ENCODE assay signal across 19 mouse cellular contexts in the genomic region with DNA sequence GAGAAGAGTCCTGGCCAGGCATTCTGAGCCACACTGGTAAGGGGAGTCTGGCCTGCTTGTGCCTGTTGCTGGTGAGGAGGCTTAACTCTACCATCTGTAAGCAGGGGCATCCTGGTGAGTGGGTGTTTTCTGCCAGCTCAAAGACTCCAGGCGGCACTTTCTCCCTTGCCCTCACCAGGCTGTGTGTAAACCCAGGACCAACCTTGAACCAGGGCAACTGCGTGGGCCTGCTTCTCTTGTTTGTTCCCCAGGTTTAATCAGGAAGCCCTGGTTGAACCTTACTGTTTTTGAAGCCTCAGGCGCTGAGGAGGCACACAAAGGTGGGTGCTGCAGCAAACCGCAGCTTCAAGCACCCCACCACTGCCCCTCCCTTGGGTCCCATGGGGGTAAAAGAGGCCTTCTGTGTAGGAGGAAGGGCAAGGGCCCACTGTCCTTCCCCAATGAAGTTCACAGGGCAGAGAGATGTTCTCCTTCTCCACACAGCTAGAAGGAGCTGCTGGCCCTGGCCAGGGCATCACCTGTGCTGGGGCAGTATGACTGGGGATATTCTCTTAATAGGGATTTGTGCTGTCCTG. TPM values are rescaled to one million over a fixed set of nuclear protein-coding genes. Genes with fewer than 3 reads are reported as not detected.
DNase-seq lines count a peak whose midpoint lies in the region; ATAC-seq and TF ChIP-seq lines count a peak whose summit lies in the region.
"Had no signal": no experiment of that assay in that cellular context is flagged by ENCODE, and none has a peak within 500 bp of the region (broad histone marks: within the 10 kb centered on the region; RNA-seq: fewer than 3 reads in every experiment).

No protein-coding gene starts in this region.

- H3K4me1 ChIP-seq in kidney, adult 2 months (ENCODE audit: control insufficient read depth, insufficient read depth, low read length), result peaks cover 46% of the 10 kb centered on the region
- H3K4me1 ChIP-seq in kidney, embryonic 16.5 days (ENCODE audit: insufficient read depth, low read length), result peaks cover 39% of the 10 kb centered on the region
- peaks cover 77% of the 10 kb centered on the region for H3K4me1 ChIP-seq in liver, postnatal 0 days (ENCODE audit: insufficient read depth)

- WGBS in kidney, adult 2 months, result 73% methylated on average over 4 of the region's 4 CpGs
- 92% methylated on average over 4 of the region's 4 CpGs for WGBS in kidney, embryonic 16.5 days
- 66% methylated on average over 4 of the region's 4 CpGs for WGBS in liver, postnatal 0 days (ENCODE audit: insufficient replicate concordance)

- ATAC-seq in kidney, embryonic 16.5 days (ENCODE audit: low FRiP score, low TSS enrichment), result no peak
- ATAC-seq in liver, postnatal 0 days, result no peak
- ATAC-seq: activated CD4-positive, CD25-positive, alpha-beta regulatory T cell, adult 4 months; midbrain, embryonic 13.5 days had no signal

- no peak overlapping the region for H3K4me2 ChIP-seq in kidney, embryonic 16.5 days (replicated peaks; ENCODE audit: low read depth, low read length)
- H3K4me2 ChIP-seq in liver, postnatal 0 days (ENCODE audit: low read depth, low read length), result peak overlapping the region; percentile 15; the same call in 1 of the 2 replicates
- H3K4me2 ChIP-seq: heart, embryonic 15.5 days; hindbrain, embryonic 15.5 days; limb, embryonic 15.5 days; midbrain, embryonic 13.5 days had no signal

- H3K27ac ChIP-seq in kidney, adult 2 months (ENCODE audit: insufficient read depth, low read depth, low read length), result peak overlapping the region; percentile 93
- no peak overlapping the region for H3K27ac ChIP-seq in kidney, embryonic 16.5 days (ENCODE audit: low read length)
- peak overlapping the region; percentile 96 for H3K27ac ChIP-seq in liver, postnatal 0 days (ENCODE audit: low read depth)
- H3K27ac ChIP-seq: forebrain, embryonic 10.5 days; heart, embryonic 15.5 days; hindbrain, embryonic 15.5 days; limb, embryonic 15.5 days; midbrain, embryonic 13.5 days; stomach, postnatal 0 days had no signal

- DNase-seq in kidney, adult 2 months, result no peak
- peak; percentile 68 to 76 for DNase-seq in B cell, adult 2 months
- peak; percentile 36 for DNase-seq in T-cell, adult 2 months (ENCODE audit: low spot score)
- DNase-seq in liver, postnatal 0 days, result no peak
- DNase-seq in retina, postnatal 1 day, result no peak
- no peak for DNase-seq in heart, adult 9 months (ENCODE audit: low spot score in 2 of 2)
- DNase-seq: adrenal gland, postnatal 25 days; cerebellum, adult 11-12 months; kidney, adult 9 months; lung, postnatal 36 days; thymus, postnatal 14 days had no signal

- TF ChIP-seq CTCF in kidney, adult 2 months (conservative IDR thresholded peaks at IDR 0.05; ENCODE audit: insufficient read depth, insufficient read length, low read depth, low read length), result no peak
- TF ChIP-seq CTCF in liver, postnatal 0 days (IDR thresholded peaks at IDR 0.05; ENCODE audit: low read depth), result no peak

- no peak overlapping the region for H3K4me3 ChIP-seq in kidney, adult 2 months (ENCODE audit: insufficient read depth, low read depth, low read length)
- H3K4me3 ChIP-seq in kidney, embryonic 16.5 days (ENCODE audit: low read length), result no peak overlapping the region
- no peak overlapping the region for H3K4me3 ChIP-seq in liver, postnatal 0 days (ENCODE audit: low read depth, low read length)
- H3K4me3 ChIP-seq: forebrain, embryonic 10.5 days; heart, embryonic 15.5 days; hindbrain, embryonic 15.5 days; limb, embryonic 15.5 days; midbrain, embryonic 13.5 days had no signal

- no peaks in the 10 kb centered on the region for H3K36me3 ChIP-seq in kidney, adult 2 months (ENCODE audit: control insufficient read depth, insufficient read depth, low read length)
- H3K36me3 ChIP-seq in kidney, embryonic 16.5 days (ENCODE audit: insufficient read depth, low read length), result peaks cover 3% of the 10 kb centered on the region; the same call in 1 of the 2 replicates
- no peaks in the 10 kb centered on the region for H3K36me3 ChIP-seq in liver, postnatal 0 days (replicated peaks; ENCODE audit: insufficient read depth, low read length)
- H3K36me3 ChIP-seq: heart, embryonic 15.5 days; hindbrain, embryonic 15.5 days had no signal

- TF ChIP-seq POLR2A in kidney, adult 2 months (IDR thresholded peaks at IDR 0.05; ENCODE audit: low read depth, low read length), result no peak

- H3K27me3 ChIP-seq in kidney, adult 2 months (replicated peaks; ENCODE audit: control insufficient read depth, insufficient read depth, low read length), result no peaks in the 10 kb centered on the region
- H3K27me3 ChIP-seq in kidney, embryonic 16.5 days (ENCODE audit: insufficient read depth, low read length), result no peaks in the 10 kb centered on the region
- H3K27me3 ChIP-seq in liver, postnatal 0 days (ENCODE audit: insufficient read depth, low read length), result no peaks in the 10 kb centered on the region
- H3K27me3 ChIP-seq: heart, embryonic 15.5 days; hindbrain, embryonic 15.5 days; limb, embryonic 15.5 days; midbrain, embryonic 13.5 days had no signal

- no peaks in the 10 kb centered on the region for H3K9me3 ChIP-seq in kidney, embryonic 16.5 days (ENCODE audit: low read length)
- H3K9me3 ChIP-seq in liver, postnatal 0 days (ENCODE audit: low read length), result no peaks in the 10 kb centered on the region
- H3K9me3 ChIP-seq: forebrain, embryonic 10.5 days; heart, embryonic 15.5 days; hindbrain, embryonic 15.5 days; limb, embryonic 15.5 days; midbrain, embryonic 13.5 days had no signal

- TF ChIP-seq EP300 in liver, postnatal 0 days (IDR thresholded peaks at IDR 0.05; ENCODE audit: low read depth), result no peak

- H3K9ac ChIP-seq in kidney, embryonic 16.5 days (replicated peaks; ENCODE audit: low read length), result no peak overlapping the region
- peak overlapping the region; percentile 3; the same call in 1 of the 2 replicates for H3K9ac ChIP-seq in liver, postnatal 0 days (replicated peaks)
- H3K9ac ChIP-seq: heart, embryonic 15.5 days; hindbrain, embryonic 15.5 days; limb, embryonic 15.5 days; midbrain, embryonic 13.5 days had no signal

RNA-seq across cellular contexts. Expression of a gene that starts 9.5 kb away (rescaled TPM):
- polyA plus RNA-seq in kidney, adult 2 months (2012; rRNA removed), result 39.1 and 43.0 TPM in 2 replicates
- 6.6 and 6.7 TPM in 2 replicates for polyA plus RNA-seq in kidney, embryonic 16.5 days (2015; fragmentation: Nextera tagmentation; extraction: Ambion mirVana)
- polyA plus RNA-seq in liver, postnatal 0 days (2015; fragmentation: Nextera tagmentation; extraction: Ambion mirVana), result 14.5 and 14.7 TPM in 2 replicates

RNA-seq across cellular contexts. Expression of a gene that starts 15.6 kb away (rescaled TPM):
- polyA plus RNA-seq in kidney, adult 2 months (2012; rRNA removed), result not detected in 2 replicates
- polyA plus RNA-seq in kidney, embryonic 16.5 days (2015; fragmentation: Nextera tagmentation; extraction: Ambion mirVana), result not detected in 2 replicates
- not detected in 2 replicates for polyA plus RNA-seq in liver, postnatal 0 days (2015; fragmentation: Nextera tagmentation; extraction: Ambion mirVana)
- polyA plus RNA-seq: activated CD4-positive, CD25-positive, alpha-beta regulatory T cell, adult 4 months; forebrain, embryonic 10.5 days; heart, embryonic 15.5 days; hindbrain, embryonic 15.5 days; midbrain, embryonic 13.5 days had no signal

RNA-seq across cellular contexts. Expression of a gene that starts 16.8 kb away (rescaled TPM):
- polyA plus RNA-seq in kidney, adult 2 months (2012; rRNA removed), result 114 and 125 TPM in 2 replicates
- 99.3 and 104 TPM in 2 replicates for polyA plus RNA-seq in kidney, embryonic 16.5 days (2015; fragmentation: Nextera tagmentation; extraction: Ambion mirVana)
- polyA plus RNA-seq in liver, postnatal 0 days (2015; fragmentation: Nextera tagmentation; extraction: Ambion mirVana), result 34.4 and 37.1 TPM in 2 replicates

RNA-seq across cellular contexts. Expression of a gene that starts 37.1 kb away (rescaled TPM):
- 3.0 and 4.3 TPM in 2 replicates for polyA plus RNA-seq in kidney, adult 2 months (2012; rRNA removed)
- polyA plus RNA-seq in kidney, embryonic 16.5 days (2015; fragmentation: Nextera tagmentation; extraction: Ambion mirVana), result 0.60 and 0.92 TPM in 2 replicates
- 1.9 and 2.0 TPM in 2 replicates for polyA plus RNA-seq in liver, postnatal 0 days (2015; fragmentation: Nextera tagmentation; extraction: Ambion mirVana)
- polyA plus RNA-seq: activated CD4-positive, CD25-positive, alpha-beta regulatory T cell, adult 4 months had no signal

RNA-seq across cellular contexts. Expression of a gene that starts 42.5 kb away (rescaled TPM):
- 29.5 and 34.2 TPM in 2 replicates for polyA plus RNA-seq in kidney, adult 2 months (2012; rRNA removed)
- polyA plus RNA-seq in kidney, embryonic 16.5 days (2015; fragmentation: Nextera tagmentation; extraction: Ambion mirVana), result 1.1 and 1.7 TPM in 2 replicates
- polyA plus RNA-seq in liver, postnatal 0 days (2015; fragmentation: Nextera tagmentation; extraction: Ambion mirVana), result 3.7 and 4.3 TPM in 2 replicates

Comparison
In these comparisons a context has a peak if more than half of its experiments do, and no peak if none do; other contexts are left out.
1. DNase-seq: peak in B cell, adult 2 months (2 of 2) and T-cell, adult 2 months (single experiment); none in kidney, adult 2 months (single experiment), liver, postnatal 0 days (single experiment), retina, postnatal 1 day (single experiment) and heart, adult 9 months (0 of 2).